Mouse (Mus musculus): ENCODE data around the gene Nr6a1. TPM values are rescaled to one million over a fixed set of nuclear protein-coding genes. Genes with fewer than 3 reads are reported as not detected.

Nr6a1 gene
- polyA plus RNA-seq, 1 experiment, result 4.3 TPM

DNA sequence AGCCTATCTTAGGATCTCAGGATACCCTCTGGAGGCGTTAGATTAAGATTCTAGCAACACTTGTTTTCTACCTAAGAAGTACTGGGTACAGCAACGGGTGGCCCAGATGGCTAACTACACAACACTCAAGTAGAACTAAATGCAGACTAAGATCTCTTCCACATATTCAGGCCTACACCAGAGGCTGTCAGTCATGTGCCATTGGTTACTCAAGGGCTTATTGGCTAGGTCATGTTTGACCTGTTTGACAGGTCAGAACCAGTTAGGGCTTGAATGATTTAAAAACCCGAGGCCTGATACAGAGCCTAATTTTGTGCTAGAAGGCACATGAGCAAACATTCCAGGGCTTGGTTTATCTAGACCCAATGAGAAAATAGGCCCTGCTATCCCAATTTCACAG, 187.6 kb downstream of the Nr6a1 start:
- TF ChIP-seq POLR2A (IDR thresholded peaks at IDR 0.05; ENCODE audit: borderline replicate concordance, control insufficient read depth, low read depth, low read length) (no peak), CTCF (IDR thresholded peaks at IDR 0.05; ENCODE audit: control insufficient read depth, insufficient read depth, low read length) (no peak)
- 72% methylated on average over 3 of the region's 3 CpGs for WGBS
- Histone ChIP-seq H3K4me3 (replicated peaks; ENCODE audit: control insufficient read depth, low read depth, low read length) (no peak overlapping the region), H3K27ac (ENCODE audit: control insufficient read depth, insufficient read depth, low read depth, low read length, poor library complexity) (no peak overlapping the region), H3K4me1 (ENCODE audit: control insufficient read depth, insufficient read depth, low read length) (no peaks in the 10 kb centered on the region)

GRCm38 (mm10) chr2:38739410-38739809, 188.1 kb downstream of the Nr6a1 start:
- Histone ChIP-seq H3K27ac (ENCODE audit: control insufficient read depth, insufficient read depth, low read depth, low read length, poor library complexity) (no peak overlapping the region), H3K4me3 (replicated peaks; ENCODE audit: control insufficient read depth, low read depth, low read length) (no peak overlapping the region), H3K4me1 (ENCODE audit: control insufficient read depth, insufficient read depth, low read length) (no peaks in the 10 kb centered on the region)
- TF ChIP-seq CTCF (IDR thresholded peaks at IDR 0.05; ENCODE audit: control insufficient read depth, insufficient read depth, low read length) (peak; percentile 70), POLR2A (IDR thresholded peaks at IDR 0.05; ENCODE audit: borderline replicate concordance, control insufficient read depth, low read depth, low read length) (no peak)
- WGBS, result 13% methylated on average over 7 of the region's 7 CpGs

DNA sequence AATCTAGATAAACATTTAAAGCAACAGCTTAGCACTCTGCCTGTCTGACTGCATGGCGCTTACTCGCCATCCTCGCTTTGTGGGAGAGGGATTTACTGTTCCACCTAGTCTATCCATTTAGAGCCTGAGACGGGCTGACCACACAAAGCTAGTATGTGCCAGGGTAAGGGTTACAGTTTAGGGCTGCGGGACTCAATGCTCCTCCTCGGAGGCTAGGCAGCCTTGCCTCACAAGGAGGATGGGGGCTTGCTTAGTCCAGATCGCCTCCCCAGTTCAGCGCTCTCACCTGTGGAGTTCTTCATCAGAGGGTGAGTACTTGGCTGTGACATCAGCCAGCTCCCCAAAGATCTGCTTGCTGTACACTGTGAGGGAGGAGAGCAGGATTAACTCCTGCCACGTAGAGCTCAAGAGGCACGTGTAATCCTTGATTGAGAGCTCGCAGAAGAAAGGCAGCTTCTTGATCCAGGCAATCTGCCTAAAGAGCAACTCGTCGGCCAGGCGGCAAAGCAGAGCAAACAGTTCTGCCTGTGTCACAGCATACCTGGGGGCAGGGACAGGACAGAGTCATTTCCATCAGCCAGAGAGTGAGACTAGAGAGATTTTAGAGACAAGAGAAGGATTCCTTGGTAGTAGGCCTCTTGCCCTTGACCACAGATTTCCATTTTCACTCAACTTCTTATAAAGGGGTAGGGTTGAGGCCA, 188.7 kb downstream of the Nr6a1 start:
- H3K4me3 ChIP-seq (replicated peaks; ENCODE audit: control insufficient read depth, low read depth, low read length), result no peak overlapping the region
- H3K27ac ChIP-seq (ENCODE audit: control insufficient read depth, insufficient read depth, low read depth, low read length, poor library complexity), result no peak overlapping the region
- TF ChIP-seq POLR2A (IDR thresholded peaks at IDR 0.05; ENCODE audit: borderline replicate concordance, control insufficient read depth, low read depth, low read length) (no peak), CTCF (IDR thresholded peaks at IDR 0.05; ENCODE audit: control insufficient read depth, insufficient read depth, low read length) (no peak)
- no peaks in the 10 kb centered on the region for H3K4me1 ChIP-seq (ENCODE audit: control insufficient read depth, insufficient read depth, low read length)
- 85% methylated on average over 14 of the region's 14 CpGs for WGBS

DNA sequence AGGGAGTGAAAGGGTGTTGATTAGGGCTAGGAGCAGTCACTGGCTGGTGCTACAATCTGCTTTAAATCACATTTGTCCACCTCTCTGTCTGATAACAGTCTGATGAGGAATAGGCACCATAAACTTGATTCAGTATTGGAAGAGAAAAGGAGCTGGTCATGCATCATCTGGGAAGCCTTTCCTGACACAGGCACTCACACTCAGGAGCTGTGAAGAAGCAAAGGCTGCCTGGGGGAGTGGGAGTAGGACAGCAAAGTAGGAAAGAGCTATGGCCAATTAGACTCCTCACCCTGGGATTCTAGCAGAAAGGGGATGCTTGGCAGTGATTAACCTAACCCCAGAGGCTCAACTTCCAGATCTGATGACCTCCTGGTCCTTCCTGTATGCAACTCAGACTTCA, 191.7 kb downstream of the Nr6a1 start:
- no peak overlapping the region for H3K27ac ChIP-seq (ENCODE audit: control insufficient read depth, insufficient read depth, low read depth, low read length, poor library complexity)
- TF ChIP-seq POLR2A (IDR thresholded peaks at IDR 0.05; ENCODE audit: borderline replicate concordance, control insufficient read depth, low read depth, low read length), result no peak
- TF ChIP-seq CTCF (IDR thresholded peaks at IDR 0.05; ENCODE audit: control insufficient read depth, insufficient read depth, low read length), result no peak
- no peaks in the 10 kb centered on the region for H3K4me1 ChIP-seq (ENCODE audit: control insufficient read depth, insufficient read depth, low read length)
- no peak overlapping the region for H3K4me3 ChIP-seq (replicated peaks; ENCODE audit: control insufficient read depth, low read depth, low read length)

DNA sequence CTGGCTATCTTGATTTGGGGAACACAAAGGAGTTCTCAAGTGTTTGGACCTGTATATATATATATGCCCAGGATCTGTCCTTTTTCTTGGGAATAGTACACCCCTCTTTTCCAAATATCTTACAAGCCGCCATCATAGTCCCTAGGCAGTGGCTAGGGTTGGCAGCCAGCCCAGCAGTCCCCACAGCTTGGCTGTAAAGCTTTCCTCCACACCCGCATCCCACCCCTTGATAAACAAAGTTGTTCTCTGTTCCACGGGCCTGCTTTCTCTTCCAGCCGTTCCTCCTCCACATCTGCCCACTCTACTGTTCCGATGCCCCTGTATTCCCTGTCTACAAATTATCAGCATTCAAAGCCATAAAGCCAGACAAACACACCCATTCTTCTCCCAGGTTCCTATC, 192.8 kb downstream of the Nr6a1 start:
- H3K27ac ChIP-seq (ENCODE audit: control insufficient read depth, insufficient read depth, low read depth, low read length, poor library complexity), result no peak overlapping the region
- no peak overlapping the region for H3K4me3 ChIP-seq (replicated peaks; ENCODE audit: control insufficient read depth, low read depth, low read length)
- TF ChIP-seq POLR2A (IDR thresholded peaks at IDR 0.05; ENCODE audit: borderline replicate concordance, control insufficient read depth, low read depth, low read length) (no peak), CTCF (IDR thresholded peaks at IDR 0.05; ENCODE audit: control insufficient read depth, insufficient read depth, low read length) (no peak)
- H3K4me1 ChIP-seq (ENCODE audit: control insufficient read depth, insufficient read depth, low read length), result no peaks in the 10 kb centered on the region
- 81% methylated on average over 5 of the region's 5 CpGs for WGBS

- no peak overlapping the region for H3K27ac ChIP-seq (ENCODE audit: control insufficient read depth, insufficient read depth, low read depth, low read length, poor library complexity)
- H3K4me3 ChIP-seq (replicated peaks; ENCODE audit: control insufficient read depth, low read depth, low read length), result no peak overlapping the region
- H3K4me1 ChIP-seq (ENCODE audit: control insufficient read depth, insufficient read depth, low read length), result no peaks in the 10 kb centered on the region
- WGBS, result 85% methylated on average over 6 of the region's 6 CpGs
- TF ChIP-seq CTCF (IDR thresholded peaks at IDR 0.05; ENCODE audit: control insufficient read depth, insufficient read depth, low read length) (no peak), POLR2A (IDR thresholded peaks at IDR 0.05; ENCODE audit: borderline replicate concordance, control insufficient read depth, low read depth, low read length) (no peak)
These were observed 197.1 kb downstream of the Nr6a1 start for GRCm38 (mm10) chr2:38730331-38730827.

GRCm38 (mm10) chr2:38725427-38725826, 202.1 kb downstream of the Nr6a1 start:
- H3K27ac ChIP-seq (ENCODE audit: control insufficient read depth, insufficient read depth, low read depth, low read length, poor library complexity), result no peak overlapping the region
- WGBS, result 80% methylated on average over 3 of the region's 3 CpGs
- no peak for TF ChIP-seq POLR2A (IDR thresholded peaks at IDR 0.05; ENCODE audit: borderline replicate concordance, control insufficient read depth, low read depth, low read length)
- TF ChIP-seq CTCF (IDR thresholded peaks at IDR 0.05; ENCODE audit: control insufficient read depth, insufficient read depth, low read length), result no peak
- H3K4me1 ChIP-seq (ENCODE audit: control insufficient read depth, insufficient read depth, low read length), result no peaks in the 10 kb centered on the region
- no peak overlapping the region for H3K4me3 ChIP-seq (replicated peaks; ENCODE audit: control insufficient read depth, low read depth, low read length)

- TF ChIP-seq CTCF (IDR thresholded peaks at IDR 0.05; ENCODE audit: control insufficient read depth, insufficient read depth, low read length) (no peak), POLR2A (IDR thresholded peaks at IDR 0.05; ENCODE audit: borderline replicate concordance, control insufficient read depth, low read depth, low read length) (no peak)
- no peak overlapping the region for H3K4me3 ChIP-seq (replicated peaks; ENCODE audit: control insufficient read depth, low read depth, low read length)
- H3K4me1 ChIP-seq (ENCODE audit: control insufficient read depth, insufficient read depth, low read length), result no peaks in the 10 kb centered on the region
- WGBS, result 75% methylated on average over 4 of the region's 4 CpGs
- no peak overlapping the region for H3K27ac ChIP-seq (ENCODE audit: control insufficient read depth, insufficient read depth, low read depth, low read length, poor library complexity)
These were observed 204.1 kb downstream of the Nr6a1 start for GRCm38 (mm10) chr2:38723378-38723777.
